Mouse (Mus musculus): ENCODE results near the gene Moap1. TPM values are rescaled to one million over a fixed set of nuclear protein-coding genes. Genes with fewer than 3 reads are reported as not detected.

Moap1 gene
- total RNA-seq, 2 experiments from 2014 or later = 31.6 to 39.3 TPM

- intact Hi-C loops (cut with DNase I) = loop anchor here (2.0 kb wide), 1 partner anchor 44 kb away; no protein-coding TSS in a partner anchor
Observed at GRCm38 (mm10) chr12:102696635-102697354, 46.7 kb downstream of the Moap1 start.

GRCm38 (mm10) chr12:102695369-102696239, 47.9 kb downstream of the Moap1 start:
- intact Hi-C loops (cut with DNase I) = loop anchor here (2.0 kb wide), 1 partner anchor 43 kb away; no protein-coding TSS in a partner anchor
- peak; percentile 79 to 96 for DNase-seq (ENCODE audit: low spot score in 2 of 2)

More at GRCm38 (mm10) chr12:102696635-102697354, 46.7 kb downstream of the Moap1 start:
- no peak for DNase-seq (ENCODE audit: low spot score in 2 of 2)

Other genes starting within 250 kb of the Moap1 start
- gene Chga, start 188.7 kb downstream of the Moap1 start, total RNA-seq (2021) = 100 to 1,000 TPM; 177 to 186 TPM
- 10 to 100 TPM; 63.9 to 70.2 TPM for gene Itpk1, start 38.7 kb downstream of the Moap1 start, total RNA-seq (2021)
- 1 to 10 TPM; 6.0 to 6.4 TPM for gene Tmem251, start 101 bp upstream of the Moap1 start, total RNA-seq (2021)
- gene Gm28051, start 14.1 kb upstream of the Moap1 start, total RNA-seq (2021) = not detected
- 10 to 100 TPM; 16.9 to 18.2 TPM for gene Gon7, start 14.1 kb upstream of the Moap1 start, total RNA-seq (2021)
- 10 to 100 TPM; 34.3 to 36.6 TPM for gene Ubr7, start 14.3 kb upstream of the Moap1 start, total RNA-seq (2021)
- gene Gm20604, start 15.0 kb upstream of the Moap1 start, total RNA-seq (2021) = 10 to 100 TPM; 19.9 to 20.0 TPM
- 10 to 100 TPM; 18.4 to 19.5 TPM for gene Btbd7, start 134.8 kb upstream of the Moap1 start, total RNA-seq (2021)
- gene Cox8c, start 155.7 kb upstream of the Moap1 start, total RNA-seq (2021) = not detected
- gene Unc79, start 205.2 kb upstream of the Moap1 start, total RNA-seq (2021) = 10 to 100 TPM; 52.1 to 58.6 TPM